Mouse (Mus musculus) cerebellum, postnatal 36 days (tissue): ENCODE results near the gene Cux1.
A peak's percentile ranks its signal among the peaks of the same experiment; 100 is the strongest.

Experiments used
- DNase-seq, 2 experiments: peaks; one replicate each; pipeline ENCODE4 v3.0.0; 2021 to 2022; ENCODE audit warnings: mixed read lengths in 2 of 2

Gene Cux1

GRCm38 (mm10) chr5:136567176-136568025 is at the start of gene Cux1:
Gene Cux1, minus strand, starts transcription at chr5:136567490.
- DNase-seq = peak; percentile 80 to 86

DNA sequence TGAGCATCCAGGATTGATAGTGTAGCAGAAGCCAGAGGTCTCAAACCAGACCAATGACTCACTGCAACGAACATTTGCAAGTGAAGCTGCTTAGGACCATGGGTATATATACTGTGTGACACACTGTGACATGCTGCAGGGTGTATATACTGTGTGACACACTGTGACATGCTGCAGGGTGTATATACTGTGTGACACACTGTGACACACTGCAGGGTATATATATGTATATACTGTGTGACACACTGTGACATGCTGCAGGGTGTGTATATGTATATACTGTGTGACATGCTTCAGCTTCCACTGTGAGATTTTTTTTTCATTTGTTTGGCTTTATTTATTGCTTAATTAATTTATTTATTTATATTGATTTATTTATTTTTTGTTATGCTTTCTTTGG is 45.1 kb upstream of the Cux1 start:
- no peak for DNase-seq

DNA sequence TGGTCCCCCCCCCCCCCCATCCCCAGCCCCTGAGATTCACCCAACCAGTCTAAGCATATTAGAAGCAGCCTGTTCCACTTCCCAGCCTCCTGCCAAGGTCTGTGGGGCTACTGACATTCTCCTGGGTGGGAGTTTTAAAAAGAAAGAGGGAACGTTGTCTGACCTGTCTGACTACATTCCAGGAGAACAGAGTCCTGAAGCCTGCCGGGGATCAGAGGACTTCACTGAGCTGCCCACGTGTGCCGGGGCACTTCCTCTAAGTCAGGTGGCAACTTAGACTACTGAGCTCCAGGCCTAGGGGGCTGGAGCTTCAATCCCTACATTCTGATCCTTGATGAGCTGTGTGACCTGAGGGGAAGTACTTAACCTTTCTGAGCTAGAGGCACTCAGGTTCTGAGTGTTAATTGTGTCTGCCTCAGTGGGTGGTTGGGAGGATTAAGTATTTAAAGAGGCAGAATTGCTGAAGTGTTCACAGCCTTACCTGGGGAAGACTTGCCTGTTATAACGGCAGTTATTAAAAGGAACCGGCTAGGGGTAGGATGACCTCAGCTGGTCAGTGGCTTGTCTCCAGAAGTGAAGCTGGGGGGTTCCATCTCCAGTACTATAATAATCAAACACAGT is 41.6 kb upstream of the Cux1 start:
- no peak for DNase-seq

- DNase-seq = no peak
These were observed 37.9 kb upstream of the Cux1 start for GRCm38 (mm10) chr5:136605144-136605543.

DNA sequence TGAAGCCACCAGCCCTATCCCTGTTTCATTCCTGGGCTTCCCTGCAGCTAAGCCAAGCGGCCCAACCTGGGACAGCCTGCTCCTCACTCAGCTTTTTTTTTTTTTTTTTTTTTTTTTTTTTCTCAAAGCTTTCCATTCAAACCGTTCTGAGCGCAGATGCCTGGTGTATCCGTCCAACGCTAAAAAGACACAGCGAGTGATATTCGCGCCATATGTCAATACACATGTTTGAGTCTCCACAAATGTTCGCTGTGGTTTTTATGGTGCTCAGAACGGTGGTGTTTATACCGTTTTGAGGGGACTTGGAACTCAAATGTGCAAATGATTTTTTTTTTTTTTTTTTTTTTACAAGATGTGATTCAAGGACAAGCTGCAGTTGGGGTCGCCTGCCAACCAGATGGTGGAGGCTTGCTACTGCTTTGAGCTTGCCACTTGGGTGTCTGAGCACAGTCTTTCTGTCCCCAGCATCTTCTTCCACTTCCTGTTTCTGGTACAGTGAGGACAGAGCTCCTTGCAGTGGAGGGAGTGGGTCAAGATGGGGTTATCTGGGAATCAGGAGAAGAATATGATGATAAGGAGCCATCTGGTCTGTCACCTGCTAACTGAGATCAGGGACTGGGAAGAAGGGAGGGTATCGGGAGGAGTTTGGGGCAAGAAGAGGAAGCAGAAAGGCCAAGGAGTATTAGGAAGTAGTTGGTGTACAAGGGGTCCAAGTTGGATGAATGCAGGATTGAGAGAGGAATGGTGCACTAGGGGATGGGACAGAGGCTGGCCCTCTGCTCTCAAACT is 36.1 kb upstream of the Cux1 start:
- DNase-seq = no peak

DNA sequence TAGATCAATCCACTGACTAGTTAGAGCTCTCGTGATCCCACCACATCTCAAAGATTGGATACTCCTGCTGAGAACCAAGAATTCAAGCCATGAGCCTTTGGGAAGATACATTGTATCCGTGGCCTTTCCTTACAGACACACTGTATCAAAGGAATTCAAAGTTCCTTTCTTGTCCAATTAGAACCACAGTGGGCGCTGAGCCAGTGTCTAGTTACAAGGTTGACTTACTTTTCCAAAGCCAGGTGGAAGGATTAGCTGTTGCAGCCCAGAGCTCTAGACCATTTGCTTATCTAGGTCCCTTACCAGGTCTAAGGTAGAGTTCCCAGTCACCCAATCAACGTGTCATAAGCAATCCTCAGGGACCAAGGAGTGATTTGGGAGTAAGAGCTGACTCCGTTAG is 33.2 kb upstream of the Cux1 start:
- DNase-seq = no peak

DNA sequence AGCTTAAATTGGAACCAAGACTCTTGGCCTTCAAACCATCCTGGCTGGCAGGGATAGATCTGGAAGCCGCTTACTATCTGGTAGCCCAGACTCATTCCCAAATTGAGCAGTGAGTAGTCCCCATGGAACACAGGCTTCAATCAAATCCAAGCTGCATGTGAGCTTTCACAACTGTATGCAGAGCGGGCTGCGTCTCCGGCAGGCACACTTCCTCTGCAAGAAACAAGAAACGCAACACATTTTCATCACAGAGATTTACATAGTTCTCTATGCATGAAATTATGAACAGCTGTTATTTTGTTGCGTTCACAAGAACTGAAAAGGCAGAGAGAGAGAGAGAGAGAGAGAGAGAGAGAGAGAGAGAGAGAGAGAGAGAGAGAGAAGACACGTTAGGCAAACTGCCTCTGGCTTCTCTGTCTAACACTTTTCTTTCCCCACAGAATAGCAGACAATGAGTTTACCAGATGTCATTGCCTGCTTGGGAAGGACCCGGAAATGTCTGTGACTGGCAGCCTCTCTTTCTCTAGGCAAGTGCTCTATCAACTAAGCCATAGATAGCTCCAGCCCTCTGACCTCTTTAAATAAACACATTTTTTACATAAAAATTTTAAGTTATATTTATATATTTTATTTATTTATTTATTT is 27.7 kb upstream of the Cux1 start:
- no peak for DNase-seq

GRCm38 (mm10) chr5:136591816-136592499 is 24.7 kb upstream of the Cux1 start:
- DNase-seq = no peak

DNA sequence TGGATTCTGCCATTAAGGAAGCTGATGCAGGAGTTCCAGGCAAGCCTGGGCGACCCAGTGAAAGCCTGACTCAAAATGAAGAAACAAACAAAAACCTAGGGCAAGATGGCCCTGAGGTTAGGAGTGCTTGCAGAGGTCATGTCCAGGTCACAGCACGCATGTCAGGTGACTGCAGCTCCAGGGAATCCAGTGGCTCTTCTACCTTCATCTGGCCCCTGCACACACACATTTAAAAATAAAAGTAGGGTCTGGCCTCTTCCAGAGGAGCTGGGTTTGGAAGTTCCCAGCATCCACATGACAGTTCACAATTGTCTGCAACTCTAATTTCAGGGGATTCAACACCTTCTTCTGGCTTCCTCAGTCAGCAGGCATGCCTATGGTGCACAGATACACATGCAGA is 21.7 kb upstream of the Cux1 start:
- DNase-seq = no peak

- DNase-seq = no peak
These were observed 21.2 kb upstream of the Cux1 start for GRCm38 (mm10) chr5:136588471-136588870.

DNA sequence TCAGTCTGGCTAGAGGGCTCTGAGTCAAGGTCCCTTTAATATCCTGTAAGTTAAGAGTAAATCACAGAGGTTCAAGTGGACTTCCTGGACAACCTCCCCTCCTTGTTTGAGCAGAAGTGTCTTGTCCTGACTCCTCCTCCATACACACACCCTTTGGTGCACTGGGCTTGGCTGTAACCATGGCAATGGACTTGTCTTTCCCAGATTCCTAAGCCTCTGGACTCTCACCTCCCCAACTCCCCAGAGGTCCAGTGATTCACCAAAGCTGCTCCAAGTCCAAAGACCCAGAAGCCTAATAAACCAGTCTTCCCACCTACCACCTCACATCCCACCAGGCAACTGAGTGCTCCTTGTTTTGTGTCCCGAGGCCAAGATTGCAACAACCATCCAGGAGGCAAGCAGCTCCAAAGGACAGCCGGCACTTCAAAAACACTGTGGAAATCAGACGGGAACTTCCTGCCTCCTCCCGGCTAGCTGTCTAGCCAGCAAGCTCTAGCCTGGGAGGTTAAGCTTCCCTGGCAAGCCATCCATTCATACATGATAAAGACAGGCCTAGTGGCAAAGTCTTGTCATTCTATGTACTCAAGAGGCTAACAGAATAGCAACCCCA is 17.5 kb upstream of the Cux1 start:
- no peak for DNase-seq

DNA sequence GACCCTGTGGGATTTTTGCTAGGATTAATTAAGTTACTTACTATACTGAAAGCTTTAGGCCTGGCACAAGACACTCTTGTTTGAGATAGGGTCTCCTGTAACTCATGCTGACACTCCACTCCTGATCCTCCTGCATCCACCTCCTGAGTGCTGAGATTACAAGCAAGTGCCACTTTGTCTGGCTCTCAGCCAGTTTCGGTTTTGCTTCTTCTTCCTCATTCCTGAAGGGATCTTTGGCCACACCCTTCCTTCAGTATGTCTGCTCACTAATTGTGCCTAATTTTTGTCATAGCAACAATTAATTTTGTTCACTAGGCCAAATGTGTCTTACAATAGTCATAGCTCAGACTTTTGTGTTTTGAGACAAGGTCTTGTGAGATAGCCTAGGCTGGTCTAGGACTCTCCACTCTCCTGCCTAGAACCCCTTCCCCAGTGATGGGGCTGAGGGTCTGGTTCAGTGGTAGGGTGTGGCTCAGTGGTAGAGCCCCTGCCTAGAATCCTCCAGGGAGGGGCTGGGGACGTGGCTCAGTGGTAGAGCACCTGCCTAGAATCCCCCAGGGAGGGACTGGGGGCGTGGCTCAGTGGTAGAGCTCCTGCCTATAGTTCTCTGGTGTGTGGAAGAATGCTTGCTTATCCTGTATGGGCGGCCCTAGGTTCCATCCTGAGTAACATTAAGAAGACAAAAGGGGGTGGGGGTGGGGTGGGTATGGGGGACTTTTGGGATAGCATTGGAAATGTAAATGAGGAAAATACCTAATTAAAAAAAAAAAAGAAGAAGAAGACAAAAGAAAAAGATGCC is 16.6 kb upstream of the Cux1 start:
- DNase-seq = no peak

DNA sequence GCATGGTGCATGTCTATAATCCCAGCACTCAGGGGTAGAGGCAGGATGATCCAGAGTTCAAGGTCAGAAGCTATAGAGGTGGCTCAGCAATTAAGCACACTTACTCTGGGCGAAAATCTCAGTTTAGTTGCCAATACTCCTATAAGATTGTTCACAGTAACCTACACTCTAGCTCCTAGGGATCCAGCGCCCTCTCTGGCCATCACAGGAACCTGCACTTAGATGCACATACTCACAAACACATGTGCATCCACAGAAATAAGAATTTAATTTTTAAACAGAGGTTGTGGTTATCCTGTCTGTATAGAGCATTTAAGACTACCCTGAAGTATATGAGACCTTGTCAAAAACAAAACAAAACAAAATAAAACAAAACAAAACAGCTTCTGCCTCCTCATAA is 16.0 kb upstream of the Cux1 start:
- no peak for DNase-seq

DNA sequence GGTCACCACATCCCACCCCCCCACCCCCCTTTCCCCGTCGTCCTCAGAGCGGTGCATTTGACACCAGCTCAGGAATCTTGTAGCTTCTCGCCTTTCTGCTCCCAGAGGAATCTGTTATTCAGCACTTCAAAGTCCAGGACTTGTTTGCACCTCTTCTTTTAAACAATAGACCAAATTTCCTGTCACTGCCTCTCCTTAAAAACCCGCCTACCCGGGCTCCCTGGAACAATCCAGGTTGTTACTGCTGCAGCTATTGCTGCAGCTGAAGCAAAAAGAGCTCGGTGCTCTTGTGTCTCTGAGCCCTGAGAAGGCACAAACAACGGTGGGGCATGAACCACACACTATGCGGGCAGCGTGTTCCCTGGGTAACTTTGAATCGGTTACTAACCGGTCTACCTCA is 14.9 kb upstream of the Cux1 start:
- DNase-seq = no peak

DNA sequence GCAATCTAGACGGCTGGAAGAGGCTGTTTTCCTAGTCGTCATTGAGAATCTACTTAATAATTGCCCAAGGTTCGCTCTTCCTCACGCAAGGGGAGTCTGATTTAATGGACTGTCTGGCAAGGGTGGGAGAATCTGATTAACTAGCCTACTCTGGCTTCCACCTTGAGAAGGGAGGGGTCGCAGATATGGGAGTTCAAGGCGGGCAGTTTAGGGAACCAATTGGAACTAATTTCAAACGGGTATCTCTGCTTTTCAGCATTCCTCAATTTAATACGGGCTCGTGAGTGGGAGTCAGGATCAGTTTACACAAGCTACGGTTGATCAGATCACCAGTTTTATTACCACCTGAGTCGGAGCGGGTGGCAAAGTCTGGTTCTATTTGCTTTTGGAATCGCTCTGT is 14.3 kb upstream of the Cux1 start:
- DNase-seq = no peak

DNA sequence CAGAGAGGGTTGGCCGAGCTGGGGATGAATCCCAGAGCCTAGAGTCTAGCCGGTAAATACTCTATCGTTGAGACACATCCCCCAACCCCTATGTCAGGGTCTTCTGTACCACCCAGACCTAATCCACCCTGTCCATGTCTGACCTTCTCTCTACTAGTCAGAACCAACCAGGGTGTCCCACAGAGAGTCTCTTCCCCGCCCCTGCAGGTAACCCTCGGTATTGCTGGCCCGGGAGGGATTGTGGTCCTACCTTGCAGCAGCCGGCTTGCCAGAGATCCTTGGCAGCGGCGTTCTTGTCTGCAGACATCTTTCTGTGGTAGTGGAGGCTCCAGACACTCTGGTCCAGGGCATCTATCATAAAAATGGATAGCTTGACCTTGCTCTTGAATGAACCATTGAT is 13.9 kb upstream of the Cux1 start:
- peak; percentile 47 to 65 for DNase-seq

DNA sequence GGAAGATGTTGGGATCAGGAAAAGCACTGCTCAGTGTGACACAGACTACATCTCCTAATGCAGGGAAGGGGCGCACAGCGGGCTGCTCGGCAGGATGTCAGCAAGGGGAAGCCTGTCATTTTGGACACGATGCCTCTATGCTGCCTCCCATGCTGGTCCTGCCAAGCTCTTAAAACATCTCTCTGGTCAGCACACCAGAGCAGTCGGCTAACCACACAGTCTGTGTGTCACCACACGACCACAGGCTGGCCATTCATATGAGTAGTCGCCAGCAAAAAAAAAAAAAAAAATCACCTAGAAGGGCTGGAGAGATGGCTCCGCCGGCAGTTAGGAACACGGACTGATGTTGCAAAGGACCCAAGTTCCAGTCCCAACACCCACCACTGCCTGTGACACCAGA is 10.9 kb upstream of the Cux1 start:
- no peak for DNase-seq

GRCm38 (mm10) chr5:136570171-136570570 is 2.9 kb upstream of the Cux1 start:
- DNase-seq = no peak

DNA sequence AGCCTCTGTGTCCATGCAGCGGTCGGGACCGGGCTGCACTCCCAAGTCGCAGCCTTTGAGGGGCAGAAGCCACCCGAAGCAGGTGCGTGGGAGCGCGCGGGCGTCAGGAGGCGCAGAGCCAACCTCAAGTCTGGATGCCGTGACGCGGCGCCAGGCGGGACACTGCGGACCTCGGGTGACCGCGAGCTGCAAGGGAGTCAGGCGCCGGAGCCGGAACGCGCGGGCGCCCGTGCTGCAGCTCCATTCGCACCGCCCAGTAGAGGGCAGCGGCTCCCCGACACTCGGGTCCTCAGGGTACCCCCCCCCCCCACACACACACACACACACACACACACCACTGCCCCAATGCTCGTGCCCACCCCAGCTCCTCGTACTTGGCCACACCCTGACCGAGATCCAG is 1.5 kb upstream of the Cux1 start:
- peak; percentile 84 to 89 for DNase-seq

- peak; percentile 25 to 41 for DNase-seq
These were observed 906 bp upstream of the Cux1 start for GRCm38 (mm10) chr5:136568026-136568765.

DNA sequence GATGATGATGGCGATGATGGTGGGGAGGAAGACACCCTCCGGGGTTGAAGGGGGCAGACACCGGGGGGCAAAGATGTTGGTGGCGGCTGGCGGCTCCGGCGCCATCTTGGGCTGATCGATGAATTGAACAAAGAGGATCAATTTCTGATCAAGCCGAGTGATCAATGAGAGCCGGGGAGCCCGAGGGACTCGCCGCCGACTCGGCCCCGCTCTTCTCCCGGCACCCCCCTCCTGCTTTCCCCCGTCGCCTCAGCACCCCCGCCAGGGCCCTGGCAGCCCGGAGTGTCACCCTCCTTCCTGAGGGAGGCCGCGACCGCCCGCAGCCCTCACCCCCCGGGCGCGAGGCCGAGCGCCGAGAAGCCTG is 496 bp downstream of the Cux1 start:
- no peak for DNase-seq
